Mouse (Mus musculus) activated CD4-positive, CD25-positive, alpha-beta regulatory T cell (primary cell): ENCODE data around the gene Xpo5. TPM values are rescaled to one million over a fixed set of nuclear protein-coding genes. Genes with fewer than 3 reads are reported as not detected.

Experiments used
- polyA plus RNA-seq, 2 experiments: library from polyadenylated mRNA; unstranded; fragments of 100-300 nt; shearing (Covaris generic); gene quantifications; one replicate each; pipeline ENCODE4 v1.2.1; 2017

Gene Xpo5
- 10 to 100 TPM; 33.3 to 33.6 TPM for polyA plus RNA-seq

GRCm38 (mm10) chr17:46202421-46203071, at the start of gene Xpo5, which contains the start of gene Polh:
Xpo5 (plus strand) TSS chr17:46202782.
Polh (minus strand) TSS chr17:46202645.

DNA sequence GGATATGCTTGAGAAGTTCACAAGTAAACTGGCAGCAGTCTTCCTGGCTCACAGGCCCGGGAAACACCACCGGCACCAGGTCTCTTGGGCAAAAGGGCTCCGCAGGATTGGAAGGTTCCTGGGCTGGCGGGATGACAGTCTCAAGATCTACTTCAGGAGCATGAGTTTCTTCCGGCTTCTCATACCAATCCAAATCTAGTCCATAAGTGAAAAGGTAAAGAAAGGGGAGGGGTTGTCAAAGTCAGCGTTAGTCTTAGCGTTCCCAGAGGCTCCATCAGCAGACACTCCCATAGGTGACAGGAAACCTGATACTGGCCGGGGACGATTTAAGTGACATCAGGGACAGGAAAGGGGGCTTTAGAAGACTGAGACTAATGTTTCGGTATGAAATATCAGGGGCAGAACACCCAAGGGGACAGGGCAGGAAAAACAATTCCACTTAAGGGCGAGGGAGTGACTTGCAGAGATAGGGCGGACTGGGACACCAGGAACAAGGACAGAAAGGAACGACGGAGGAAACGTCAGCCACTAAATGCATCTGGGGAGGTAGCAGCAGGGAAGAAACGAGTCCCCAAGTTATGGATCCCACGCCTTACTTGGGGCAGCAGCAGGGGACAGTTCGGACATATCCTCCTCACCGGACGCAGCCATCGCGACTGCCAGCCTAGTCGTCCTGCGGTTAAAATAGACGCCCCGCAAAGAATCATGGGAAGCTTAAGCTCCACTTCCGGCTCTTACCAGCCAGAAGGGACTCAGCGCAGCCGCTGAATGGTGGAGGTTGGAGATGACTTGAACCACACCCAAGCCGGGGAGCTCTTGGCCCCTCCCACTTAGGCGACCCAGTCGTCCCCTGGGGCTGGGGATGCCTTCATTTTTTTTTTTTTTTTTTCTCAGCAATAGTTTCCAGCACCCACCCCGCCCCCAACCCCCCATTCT, 49.5 kb upstream of the Xpo5 start, which contains the start of gene Mad2l1bp:
Gene Mad2l1bp, minus strand, starts transcription at position 707 of the 936 bp plus-strand sequence.

GRCm38 (mm10) chr17:46160686-46161085, 41.9 kb upstream of the Xpo5 start, which contains the start of gene Gtpbp2:
Gtpbp2 (plus strand) TSS chr17:46161032.

GRCm38 (mm10) chr17:46247512-46248188, 45.1 kb downstream of the Xpo5 start, which contains the start of the genes Polr1c and Yipf3:
Polr1c (minus strand) TSS chr17:46248054.
Yipf3 (plus strand) TSS chr17:46248080.

DNA sequence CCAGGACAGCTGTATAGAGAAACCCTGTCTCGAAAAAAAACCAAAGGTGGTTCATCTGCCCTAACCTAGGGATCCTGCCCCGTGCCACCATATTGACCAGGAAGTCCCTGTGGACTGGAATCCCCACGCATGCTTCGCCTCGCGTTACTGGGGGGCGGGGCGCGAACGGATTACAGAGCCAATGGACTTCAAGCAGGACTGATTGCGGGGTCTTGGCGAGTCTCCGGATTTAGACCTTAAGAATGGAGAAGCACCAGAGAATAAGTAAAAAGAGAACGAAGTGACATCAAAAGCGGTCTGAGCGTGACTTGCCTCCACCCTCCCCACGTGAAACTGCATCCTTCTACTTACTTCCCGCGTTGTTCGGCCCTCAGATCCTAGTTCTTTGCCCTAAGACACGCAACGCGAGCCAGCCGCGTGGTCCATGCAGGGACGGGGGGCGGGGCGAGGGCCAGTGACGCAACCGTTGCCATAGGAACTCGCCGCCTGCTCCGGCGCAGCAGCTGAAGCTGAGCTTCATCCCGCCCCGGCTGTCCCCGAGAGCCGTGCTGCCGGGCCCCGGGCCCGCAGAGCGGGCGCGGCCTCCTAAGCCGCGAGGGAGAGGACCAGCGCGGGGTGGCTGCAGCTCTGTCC, 51.0 kb downstream of the Xpo5 start, which contains the start of gene Lrrc73:
Gene Lrrc73, plus strand, starts transcription at position 80 of the 633 bp plus-strand sequence.

DNA sequence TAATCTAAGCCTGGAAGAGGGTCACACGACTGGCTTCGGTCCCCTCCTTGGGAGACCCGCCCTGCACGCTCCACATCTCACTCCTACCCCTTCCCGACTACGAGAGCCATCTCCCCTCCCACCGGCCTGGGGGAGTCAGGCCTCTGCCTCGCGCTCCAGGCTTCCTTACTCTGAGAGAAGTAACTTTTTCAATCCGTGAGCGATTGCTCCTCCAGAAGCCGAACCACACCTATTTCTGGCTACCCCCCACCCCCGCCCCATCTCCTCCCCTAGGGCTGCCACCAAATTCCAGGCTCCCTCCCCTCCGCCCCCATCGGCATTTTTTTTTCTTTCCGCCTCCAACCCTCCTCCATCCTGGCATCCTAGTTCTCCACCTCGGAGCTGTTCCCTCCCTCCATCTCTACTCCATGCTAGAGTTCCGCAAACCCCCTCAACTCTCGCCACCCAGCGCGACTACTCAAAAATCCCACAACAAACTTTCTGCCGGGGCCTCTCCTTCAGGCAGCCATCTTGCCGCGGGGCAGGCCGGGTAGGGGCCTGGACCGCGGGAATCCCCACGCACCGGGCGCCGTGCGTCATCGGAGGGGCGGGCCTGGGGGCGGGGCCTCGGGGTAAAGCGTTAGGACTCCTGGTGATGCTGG, 80.0 kb downstream of the Xpo5 start, which contains the start of gene Tjap1:
Gene Tjap1, minus strand, starts transcription at position 544 of the 641 bp plus-strand sequence.

Other genes starting within 250 kb of the Xpo5 start
- under 1 TPM in 1 of 2 experiments, not detected in 1; 0.88 TPM for gene Vegfa, start 170.4 kb upstream of the Xpo5 start, polyA plus RNA-seq
- 10 to 100 TPM; 82.4 to 96.8 TPM for gene Mrps18a, start 91.8 kb upstream of the Xpo5 start, polyA plus RNA-seq
- gene Rsph9, start 58.6 kb upstream of the Xpo5 start, polyA plus RNA-seq: 1 to 10 TPM in 1 of 2 experiments, under 1 TPM in 1; 0.45 to 2.1 TPM
- gene Mad2l1bp, start 49.2 kb upstream of the Xpo5 start, polyA plus RNA-seq: 10 to 100 TPM; 53.3 to 59.9 TPM
- gene Gtpbp2, start 41.8 kb upstream of the Xpo5 start, polyA plus RNA-seq: 10 to 100 TPM; 81.7 to 84.5 TPM
- gene Polh, start 137 bp upstream of the Xpo5 start, polyA plus RNA-seq: 1 to 10 TPM; 6.2 to 6.3 TPM
- gene Polr1c, start 45.3 kb downstream of the Xpo5 start, polyA plus RNA-seq: 10 to 100 TPM; 39.4 to 64.3 TPM
- gene Yipf3, start 45.3 kb downstream of the Xpo5 start, polyA plus RNA-seq: 100 to 1,000 TPM; 171 to 238 TPM
- under 1 TPM; 0.18 to 0.33 TPM for gene Lrrc73, start 50.7 kb downstream of the Xpo5 start, polyA plus RNA-seq
- 10 to 100 TPM; 23.2 to 28.3 TPM for gene Tjap1, start 80.2 kb downstream of the Xpo5 start, polyA plus RNA-seq
- gene Dlk2, start 94.6 kb downstream of the Xpo5 start, polyA plus RNA-seq: under 1 TPM in 1 of 2 experiments, not detected in 1; 0.14 TPM
- 1 to 10 TPM; 4.2 to 6.3 TPM for gene Abcc10, start 125.6 kb downstream of the Xpo5 start, polyA plus RNA-seq
- 1 to 10 TPM; 5.5 to 8.9 TPM for gene Zfp318, start 180.9 kb downstream of the Xpo5 start, polyA plus RNA-seq
- gene Crip3, start 226.1 kb downstream of the Xpo5 start, polyA plus RNA-seq: under 1 TPM in 1 of 2 experiments, not detected in 1; 0.18 TPM
- gene Slc22a7, start 235.7 kb downstream of the Xpo5 start, polyA plus RNA-seq: not detected